Mouse (Mus musculus): ENCODE data around the gene Gosr2. TPM values are rescaled to one million over a fixed set of nuclear protein-coding genes. Genes with fewer than 3 reads are reported as not detected.
"Not testable (repeated sequence)": the region's sequence is repeated elsewhere in the genome, so short reads cannot be mapped to it uniquely, and the experiment has no call there.

The Gosr2 gene
- polyA plus RNA-seq, 1 experiment from 2014 or later: 37.2 TPM

- no peak overlapping the region for H3K4me3 ChIP-seq (replicated peaks)
- no peaks in the 10 kb centered on the region for H3K27me3 ChIP-seq
- H3K27ac ChIP-seq (replicated peaks): no peak overlapping the region
- no peaks in the 10 kb centered on the region for H3K9me3 ChIP-seq (replicated peaks)
- no peak overlapping the region for H3K9ac ChIP-seq
- peaks cover 22% of the 10 kb centered on the region for H3K4me1 ChIP-seq (replicated peaks)
- no peak overlapping the region for H3K4me2 ChIP-seq
- WGBS (ENCODE audit: insufficient replicate concordance): 22% methylated on average over 3 of the region's 3 CpGs
- no peak for ATAC-seq (ENCODE audit: insufficient read depth)
- peaks cover 48% of the 10 kb centered on the region for H3K36me3 ChIP-seq (replicated peaks)
Measured at GRCm38 (mm10) chr11:103688980-103689378, 8.7 kb downstream of the Gosr2 start.

DNA sequence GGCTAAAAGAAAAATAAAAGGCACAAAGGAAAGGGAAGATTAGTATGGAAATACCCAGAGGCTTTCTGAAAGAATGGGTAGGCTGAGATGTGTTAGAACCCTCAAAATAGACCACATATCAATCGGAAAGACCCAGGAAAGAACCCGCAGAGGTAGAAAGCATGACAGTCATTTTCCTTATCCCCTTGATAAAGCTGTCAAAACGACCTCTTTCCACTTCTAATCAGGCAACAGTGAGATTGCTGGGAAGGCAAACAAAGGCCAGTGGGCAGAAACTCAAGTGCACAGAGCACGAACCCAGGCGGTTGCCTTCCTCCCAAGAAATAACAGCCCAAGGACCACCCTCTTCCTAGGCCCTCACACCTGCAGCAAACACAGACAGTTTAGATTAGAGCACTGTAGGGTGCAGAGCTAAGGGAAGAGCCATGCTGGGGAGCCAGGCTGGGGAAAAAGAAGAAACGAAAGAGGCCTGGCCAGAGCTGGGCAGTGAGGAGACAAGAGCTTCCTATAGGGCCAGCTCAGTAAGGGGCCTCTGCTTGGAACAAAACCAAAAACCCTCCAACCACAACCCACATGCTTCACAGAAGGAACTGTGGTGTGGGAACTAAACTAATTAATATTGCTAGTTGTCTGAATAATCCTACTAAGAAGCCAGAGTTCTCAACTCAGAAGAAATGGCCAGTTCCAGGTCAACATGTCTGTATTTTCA lies 9.3 kb downstream of the Gosr2 start:
- no peak for ATAC-seq (ENCODE audit: insufficient read depth)
- WGBS (ENCODE audit: insufficient replicate concordance): 47% methylated on average over 6 of the region's 6 CpGs
- peaks cover 54% of the 10 kb centered on the region for H3K36me3 ChIP-seq (replicated peaks)
- peaks cover 22% of the 10 kb centered on the region for H3K4me1 ChIP-seq (replicated peaks)
- H3K9ac ChIP-seq: no peak overlapping the region
- no peaks in the 10 kb centered on the region for H3K9me3 ChIP-seq (replicated peaks)
- H3K27ac ChIP-seq (replicated peaks): no peak overlapping the region
- H3K4me2 ChIP-seq: no peak overlapping the region
- H3K27me3 ChIP-seq: no peaks in the 10 kb centered on the region
- no peak overlapping the region for H3K4me3 ChIP-seq (replicated peaks)

DNA sequence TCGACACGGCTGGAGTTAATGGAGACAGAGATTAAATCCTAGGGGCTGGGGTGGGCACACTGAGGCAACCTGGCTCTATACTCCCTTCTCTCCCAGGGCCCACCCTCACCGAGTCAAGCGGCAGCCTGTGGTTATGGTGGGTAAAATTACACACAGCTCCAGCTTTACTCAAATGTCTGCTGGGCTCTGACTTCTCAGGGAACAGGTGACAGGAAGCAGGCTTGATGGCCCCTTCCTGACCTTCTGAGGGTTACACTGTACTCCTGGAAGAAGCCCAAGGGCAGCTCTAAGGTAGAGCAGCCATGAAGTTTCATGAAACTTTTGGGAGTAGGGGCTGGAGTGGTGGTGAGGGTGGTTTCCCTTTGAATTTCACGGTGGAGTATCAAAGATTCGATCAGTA lies 11.0 kb downstream of the Gosr2 start:
- Histone ChIP-seq H3K36me3 (replicated peaks) (peaks cover 71% of the 10 kb centered on the region), H3K9me3 (replicated peaks) (no peaks in the 10 kb centered on the region), H3K4me3 (replicated peaks) (no peak overlapping the region), H3K9ac (no peak overlapping the region), H3K27ac (replicated peaks) (no peak overlapping the region), H3K27me3 (no peaks in the 10 kb centered on the region), H3K4me2 (no peak overlapping the region), H3K4me1 (replicated peaks) (peaks cover 22% of the 10 kb centered on the region)
- 65% methylated on average over 6 of the region's 6 CpGs for WGBS (ENCODE audit: insufficient replicate concordance)
- ATAC-seq (ENCODE audit: insufficient read depth): no peak

DNA sequence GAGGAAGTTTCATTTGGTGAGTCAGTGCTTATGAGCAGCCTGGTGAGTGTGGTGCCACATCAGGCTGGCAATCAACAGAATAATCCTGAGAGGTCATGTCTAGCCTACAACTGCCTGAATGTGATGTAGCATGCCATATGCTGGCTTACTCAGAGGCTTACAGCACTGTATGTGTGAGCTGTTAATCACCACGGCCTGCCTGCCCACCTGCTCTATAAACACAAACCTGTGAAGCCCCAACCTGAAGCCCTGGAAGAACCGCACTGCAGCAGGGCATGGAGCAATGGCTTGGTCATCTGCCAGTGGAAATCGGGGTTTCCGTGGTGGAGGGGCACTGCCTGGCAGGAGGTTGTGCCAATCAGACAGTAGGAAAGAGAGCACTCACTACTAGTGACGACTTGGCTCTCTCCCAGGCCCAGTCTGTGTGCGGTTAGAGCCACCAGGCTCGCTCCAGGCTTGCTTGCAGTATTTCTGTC lies 12.4 kb downstream of the Gosr2 start:
- no peak overlapping the region for H3K4me3 ChIP-seq (replicated peaks)
- H3K27me3 ChIP-seq: no peaks in the 10 kb centered on the region
- no peak overlapping the region for H3K27ac ChIP-seq (replicated peaks)
- H3K36me3 ChIP-seq (replicated peaks): peaks cover 84% of the 10 kb centered on the region
- WGBS (ENCODE audit: insufficient replicate concordance): 83% methylated on average over 7 of the region's 7 CpGs
- H3K9me3 ChIP-seq (replicated peaks): no peaks in the 10 kb centered on the region
- H3K9ac ChIP-seq: no peak overlapping the region
- H3K4me2 ChIP-seq: no peak overlapping the region
- no peak for ATAC-seq (ENCODE audit: insufficient read depth)
- peaks cover 18% of the 10 kb centered on the region for H3K4me1 ChIP-seq (replicated peaks)

- WGBS (ENCODE audit: insufficient replicate concordance): 74% methylated on average over 11 of the region's 11 CpGs
- no peak overlapping the region for H3K4me3 ChIP-seq (replicated peaks)
- no peak overlapping the region for H3K4me2 ChIP-seq
- H3K9me3 ChIP-seq (replicated peaks): no peaks in the 10 kb centered on the region
- peaks cover 94% of the 10 kb centered on the region for H3K36me3 ChIP-seq (replicated peaks)
- no peaks in the 10 kb centered on the region for H3K27me3 ChIP-seq
- H3K27ac ChIP-seq (replicated peaks): no peak overlapping the region
- H3K4me1 ChIP-seq (replicated peaks): peaks cover 4% of the 10 kb centered on the region; the same call in 1 of the 2 replicates
- ATAC-seq (ENCODE audit: insufficient read depth): no peak
- H3K9ac ChIP-seq: no peak overlapping the region
Measured at GRCm38 (mm10) chr11:103683667-103684334, 13.9 kb downstream of the Gosr2 start.

DNA sequence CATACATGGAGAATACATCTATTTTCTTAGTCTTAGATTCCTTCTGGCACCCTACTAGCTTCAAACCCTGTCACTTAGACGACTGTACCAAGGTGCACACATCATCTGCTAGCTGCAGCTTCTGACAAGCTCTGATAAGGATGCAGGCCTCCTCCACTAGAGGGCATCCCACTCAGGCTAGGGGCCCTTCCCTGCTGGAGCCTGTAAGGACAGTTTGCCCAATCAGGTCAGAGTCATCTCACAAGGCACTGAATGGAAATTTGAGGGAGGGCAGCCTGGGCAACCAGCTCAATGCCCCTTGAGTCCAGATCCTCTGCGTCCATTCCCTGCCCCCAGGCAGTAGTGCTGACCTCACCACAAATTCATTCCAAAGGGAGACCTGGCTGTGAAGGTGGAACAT lies 20.7 kb downstream of the Gosr2 start:
- H3K4me2 ChIP-seq; H3K27ac ChIP-seq (replicated peaks); ATAC-seq (ENCODE audit: insufficient read depth); H3K4me3 ChIP-seq (replicated peaks); H3K9me3 ChIP-seq (replicated peaks); H3K9ac ChIP-seq; H3K27me3 ChIP-seq; H3K4me1 ChIP-seq (replicated peaks): not testable (repeated sequence)
- WGBS (ENCODE audit: insufficient replicate concordance): 42% methylated on average over 2 of the region's 2 CpGs
- H3K36me3 ChIP-seq (replicated peaks): peaks cover 43% of the 10 kb centered on the region

- 48% methylated on average over 3 of the region's 3 CpGs for WGBS (ENCODE audit: insufficient replicate concordance)
- no peak for ATAC-seq (ENCODE audit: insufficient read depth)
- H3K4me1 ChIP-seq (replicated peaks): no peaks in the 10 kb centered on the region
- peaks cover 28% of the 10 kb centered on the region for H3K36me3 ChIP-seq (replicated peaks)
- no peak overlapping the region for H3K27ac ChIP-seq (replicated peaks)
- no peak overlapping the region for H3K4me2 ChIP-seq
- H3K9me3 ChIP-seq (replicated peaks): no peaks in the 10 kb centered on the region
- H3K4me3 ChIP-seq (replicated peaks): no peak overlapping the region
- no peaks in the 10 kb centered on the region for H3K27me3 ChIP-seq
- no peak overlapping the region for H3K9ac ChIP-seq
Measured at GRCm38 (mm10) chr11:103675556-103675955, 22.1 kb downstream of the Gosr2 start.

GRCm38 (mm10) chr11:103666907-103667426 lies 30.7 kb downstream of the Gosr2 start:
- Histone ChIP-seq H3K27me3 (peaks cover 10% of the 10 kb centered on the region; the same call in 1 of the 2 replicates), H3K9me3 (replicated peaks) (no peaks in the 10 kb centered on the region), H3K9ac (no peak overlapping the region), H3K36me3 (replicated peaks) (no peaks in the 10 kb centered on the region), H3K4me1 (replicated peaks) (no peaks in the 10 kb centered on the region), H3K4me3 (replicated peaks) (no peak overlapping the region), H3K4me2 (no peak overlapping the region), H3K27ac (replicated peaks) (no peak overlapping the region)
- WGBS (ENCODE audit: insufficient replicate concordance): 51% methylated on average over 13 of the region's 13 CpGs
- no peak for ATAC-seq (ENCODE audit: insufficient read depth)

- no peak overlapping the region for H3K4me2 ChIP-seq
- no peaks in the 10 kb centered on the region for H3K36me3 ChIP-seq (replicated peaks)
- no peak overlapping the region for H3K9ac ChIP-seq
- 36% methylated on average over 10 of the region's 10 CpGs for WGBS (ENCODE audit: insufficient replicate concordance)
- ATAC-seq (ENCODE audit: insufficient read depth): no peak
- H3K27me3 ChIP-seq: peaks cover 10% of the 10 kb centered on the region; the same call in 1 of the 2 replicates
- H3K4me1 ChIP-seq (replicated peaks): no peaks in the 10 kb centered on the region
- no peak overlapping the region for H3K27ac ChIP-seq (replicated peaks)
- H3K4me3 ChIP-seq (replicated peaks): no peak overlapping the region
- H3K9me3 ChIP-seq (replicated peaks): no peaks in the 10 kb centered on the region
Measured at GRCm38 (mm10) chr11:103666181-103666906, 31.4 kb downstream of the Gosr2 start.

- no peak for ATAC-seq (ENCODE audit: insufficient read depth)
- Histone ChIP-seq H3K36me3 (replicated peaks) (no peaks in the 10 kb centered on the region), H3K27me3 (peaks cover 10% of the 10 kb centered on the region; the same call in 1 of the 2 replicates), H3K9me3 (replicated peaks) (no peaks in the 10 kb centered on the region), H3K4me3 (replicated peaks) (no peak overlapping the region), H3K4me2 (no peak overlapping the region), H3K27ac (replicated peaks) (no peak overlapping the region), H3K9ac (no peak overlapping the region), H3K4me1 (replicated peaks) (no peaks in the 10 kb centered on the region)
- WGBS (ENCODE audit: insufficient replicate concordance): 33% methylated on average over 1 of the region's 1 CpGs
Measured at GRCm38 (mm10) chr11:103665695-103666094, 32.0 kb downstream of the Gosr2 start.

GRCm38 (mm10) chr11:103663119-103663518 lies 34.6 kb downstream of the Gosr2 start:
- H3K27me3 ChIP-seq: peaks cover 10% of the 10 kb centered on the region
- H3K9me3 ChIP-seq (replicated peaks): no peaks in the 10 kb centered on the region
- no peak overlapping the region for H3K4me2 ChIP-seq
- no peaks in the 10 kb centered on the region for H3K36me3 ChIP-seq (replicated peaks)
- ATAC-seq (ENCODE audit: insufficient read depth): no peak
- 69% methylated on average over 8 of the region's 8 CpGs for WGBS (ENCODE audit: insufficient replicate concordance)
- H3K4me1 ChIP-seq (replicated peaks): no peaks in the 10 kb centered on the region
- no peak overlapping the region for H3K4me3 ChIP-seq (replicated peaks)
- no peak overlapping the region for H3K9ac ChIP-seq
- no peak overlapping the region for H3K27ac ChIP-seq (replicated peaks)
